Mouse (Mus musculus): ENCODE measurements around the gene Maats1.

GRCm38 (mm10) chr16:38350361-38350855 is 8.5 kb upstream of the Maats1 start:
- TF ChIP-seq GATA1 (IDR thresholded peaks at IDR 0.05; ENCODE audit: borderline replicate concordance, low read length) (no peak), FLI1 (IDR thresholded peaks at IDR 0.05; ENCODE audit: low read length) (no peak)
